Mouse (Mus musculus): ENCODE measurements around the gene Crtc1. TPM values are rescaled to one million over a fixed set of nuclear protein-coding genes. Genes with fewer than 3 reads are reported as not detected.

Gene Crtc1
- polyA plus RNA-seq, 1 experiment from 2014 or later: 15.4 TPM

GRCm38 (mm10) chr8:70371951-70372350, 67.4 kb downstream of the Crtc1 start:
- Histone ChIP-seq H3K4me1 (replicated peaks; ENCODE audit: control insufficient read depth, insufficient read depth, low read length) (peaks cover 32% of the 10 kb centered on the region), H3K9ac (ENCODE audit: low read length) (no peak overlapping the region), H3K4me3 (ENCODE audit: low read length) (no peak overlapping the region), H3K4me2 (ENCODE audit: low read depth, low read length) (no peak overlapping the region), H3K9me3 (ENCODE audit: control insufficient read depth, low read length) (peaks cover 3% of the 10 kb centered on the region; the same call in 1 of the 2 replicates), H3K36me3 (ENCODE audit: control insufficient read depth, insufficient read depth, low read length) (no peaks in the 10 kb centered on the region), H3K27me3 (ENCODE audit: control insufficient read depth, insufficient read depth, low read depth, low read length) (peaks cover 49% of the 10 kb centered on the region), H3K27ac (ENCODE audit: low read length) (no peak overlapping the region)
- ATAC-seq (ENCODE audit: low read depth): no peak
- WGBS: 16% methylated on average over 6 of the region's 6 CpGs

GRCm38 (mm10) chr8:70370476-70370875, 68.9 kb downstream of the Crtc1 start:
- Histone ChIP-seq H3K27me3 (ENCODE audit: control insufficient read depth, insufficient read depth, low read depth, low read length) (peaks cover 35% of the 10 kb centered on the region), H3K36me3 (ENCODE audit: control insufficient read depth, insufficient read depth, low read length) (no peaks in the 10 kb centered on the region), H3K4me3 (ENCODE audit: low read length) (no peak overlapping the region), H3K4me1 (replicated peaks; ENCODE audit: control insufficient read depth, insufficient read depth, low read length) (peaks cover 23% of the 10 kb centered on the region), H3K4me2 (ENCODE audit: low read depth, low read length) (no peak overlapping the region), H3K9me3 (ENCODE audit: control insufficient read depth, low read length) (peaks cover 3% of the 10 kb centered on the region; the same call in 1 of the 2 replicates), H3K9ac (ENCODE audit: low read length) (no peak overlapping the region), H3K27ac (ENCODE audit: low read length) (no peak overlapping the region)
- ATAC-seq (ENCODE audit: low read depth): no peak
- 78% methylated on average over 7 of the region's 7 CpGs for WGBS

GRCm38 (mm10) chr8:70366588-70366987, 72.8 kb downstream of the Crtc1 start:
- WGBS: 46% methylated on average over 5 of the region's 5 CpGs

GRCm38 (mm10) chr8:70364066-70364465, 75.3 kb downstream of the Crtc1 start:
- Histone ChIP-seq H3K4me2 (ENCODE audit: low read depth, low read length) (no peak overlapping the region), H3K27ac (ENCODE audit: low read length) (no peak overlapping the region), H3K36me3 (ENCODE audit: control insufficient read depth, insufficient read depth, low read length) (no peaks in the 10 kb centered on the region), H3K9ac (ENCODE audit: low read length) (no peak overlapping the region), H3K4me3 (ENCODE audit: low read length) (no peak overlapping the region), H3K9me3 (ENCODE audit: control insufficient read depth, low read length) (no peaks in the 10 kb centered on the region), H3K27me3 (ENCODE audit: control insufficient read depth, insufficient read depth, low read depth, low read length) (no peaks in the 10 kb centered on the region), H3K4me1 (replicated peaks; ENCODE audit: control insufficient read depth, insufficient read depth, low read length) (peaks cover 3% of the 10 kb centered on the region; the same call in 1 of the 2 replicates)
- 27% methylated on average over 5 of the region's 5 CpGs for WGBS
- 0 out of 2 replicates have a peak, but pooled peaks have one; percentile 19 for ATAC-seq (ENCODE audit: low read depth)

More at GRCm38 (mm10) chr8:70366588-70366987, 72.8 kb downstream of the Crtc1 start:
- Histone ChIP-seq H3K27ac (ENCODE audit: low read length) (no peak overlapping the region), H3K27me3 (ENCODE audit: control insufficient read depth, insufficient read depth, low read depth, low read length) (no peaks in the 10 kb centered on the region), H3K4me3 (ENCODE audit: low read length) (no peak overlapping the region), H3K4me2 (ENCODE audit: low read depth, low read length) (no peak overlapping the region), H3K36me3 (ENCODE audit: control insufficient read depth, insufficient read depth, low read length) (no peaks in the 10 kb centered on the region), H3K9ac (ENCODE audit: low read length) (no peak overlapping the region), H3K4me1 (replicated peaks; ENCODE audit: control insufficient read depth, insufficient read depth, low read length) (peaks cover 3% of the 10 kb centered on the region; the same call in 1 of the 2 replicates), H3K9me3 (ENCODE audit: control insufficient read depth, low read length) (no peaks in the 10 kb centered on the region)
- ATAC-seq (ENCODE audit: low read depth): peak; percentile 77

GRCm38 (mm10) chr8:70361484-70362032, 77.8 kb downstream of the Crtc1 start:
- H3K4me1 ChIP-seq (replicated peaks; ENCODE audit: control insufficient read depth, insufficient read depth, low read length): peaks cover 3% of the 10 kb centered on the region; the same call in 1 of the 2 replicates
- H3K36me3 ChIP-seq (ENCODE audit: control insufficient read depth, insufficient read depth, low read length): no peaks in the 10 kb centered on the region
- no peak overlapping the region for H3K4me2 ChIP-seq (ENCODE audit: low read depth, low read length)
- ATAC-seq (ENCODE audit: low read depth): no peak
- no peaks in the 10 kb centered on the region for H3K27me3 ChIP-seq (ENCODE audit: control insufficient read depth, insufficient read depth, low read depth, low read length)
- no peak overlapping the region for H3K4me3 ChIP-seq (ENCODE audit: low read length)
- H3K9ac ChIP-seq (ENCODE audit: low read length): no peak overlapping the region
- WGBS: 68% methylated on average over 10 of the region's 10 CpGs
- H3K27ac ChIP-seq (ENCODE audit: low read length): no peak overlapping the region
- no peaks in the 10 kb centered on the region for H3K9me3 ChIP-seq (ENCODE audit: control insufficient read depth, low read length)

GRCm38 (mm10) chr8:70360769-70361168, 78.6 kb downstream of the Crtc1 start:
- Histone ChIP-seq H3K9me3 (ENCODE audit: control insufficient read depth, low read length) (no peaks in the 10 kb centered on the region), H3K4me3 (ENCODE audit: low read length) (no peak overlapping the region), H3K4me2 (ENCODE audit: low read depth, low read length) (no peak overlapping the region), H3K9ac (ENCODE audit: low read length) (no peak overlapping the region), H3K27ac (ENCODE audit: low read length) (no peak overlapping the region), H3K4me1 (replicated peaks; ENCODE audit: control insufficient read depth, insufficient read depth, low read length) (peaks cover 3% of the 10 kb centered on the region; the same call in 1 of the 2 replicates), H3K36me3 (ENCODE audit: control insufficient read depth, insufficient read depth, low read length) (no peaks in the 10 kb centered on the region), H3K27me3 (ENCODE audit: control insufficient read depth, insufficient read depth, low read depth, low read length) (no peaks in the 10 kb centered on the region)
- 50% methylated on average over 4 of the region's 4 CpGs for WGBS
- peak; percentile 49 for ATAC-seq (ENCODE audit: low read depth)

GRCm38 (mm10) chr8:70359411-70359810, 80.0 kb downstream of the Crtc1 start:
- peak; percentile 13; the same call in 1 of the 2 replicates for ATAC-seq (ENCODE audit: low read depth)
- Histone ChIP-seq H3K4me1 (replicated peaks; ENCODE audit: control insufficient read depth, insufficient read depth, low read length) (peaks cover 4% of the 10 kb centered on the region; the same call in 1 of the 2 replicates), H3K27ac (ENCODE audit: low read length) (no peak overlapping the region), H3K27me3 (ENCODE audit: control insufficient read depth, insufficient read depth, low read depth, low read length) (no peaks in the 10 kb centered on the region), H3K4me2 (ENCODE audit: low read depth, low read length) (no peak overlapping the region), H3K36me3 (ENCODE audit: control insufficient read depth, insufficient read depth, low read length) (no peaks in the 10 kb centered on the region), H3K4me3 (ENCODE audit: low read length) (no peak overlapping the region), H3K9ac (ENCODE audit: low read length) (no peak overlapping the region), H3K9me3 (ENCODE audit: control insufficient read depth, low read length) (no peaks in the 10 kb centered on the region)
- 8% methylated on average over 3 of the region's 3 CpGs for WGBS

- 81% methylated on average over 1 of the region's 1 CpGs for WGBS
- Histone ChIP-seq H3K27me3 (ENCODE audit: control insufficient read depth, insufficient read depth, low read depth, low read length) (no peaks in the 10 kb centered on the region), H3K4me3 (ENCODE audit: low read length) (no peak overlapping the region), H3K36me3 (ENCODE audit: control insufficient read depth, insufficient read depth, low read length) (no peaks in the 10 kb centered on the region), H3K9me3 (ENCODE audit: control insufficient read depth, low read length) (no peaks in the 10 kb centered on the region), H3K9ac (ENCODE audit: low read length) (no peak overlapping the region), H3K4me2 (ENCODE audit: low read depth, low read length) (no peak overlapping the region), H3K4me1 (replicated peaks; ENCODE audit: control insufficient read depth, insufficient read depth, low read length) (peaks cover 20% of the 10 kb centered on the region), H3K27ac (ENCODE audit: low read length) (no peak overlapping the region)
- no peak for ATAC-seq (ENCODE audit: low read depth)
Measured at GRCm38 (mm10) chr8:70356111-70356510, 83.3 kb downstream of the Crtc1 start.

GRCm38 (mm10) chr8:70354004-70354403, 85.4 kb downstream of the Crtc1 start:
- H3K36me3 ChIP-seq (ENCODE audit: control insufficient read depth, insufficient read depth, low read length): no peaks in the 10 kb centered on the region

More at GRCm38 (mm10) chr8:70354004-70354403, 85.4 kb downstream of the Crtc1 start:
- Histone ChIP-seq H3K27ac (ENCODE audit: low read length) (peak overlapping the region; percentile 90), H3K4me2 (ENCODE audit: low read depth, low read length) (peak overlapping the region; percentile 86), H3K27me3 (ENCODE audit: control insufficient read depth, insufficient read depth, low read depth, low read length) (no peaks in the 10 kb centered on the region), H3K4me1 (replicated peaks; ENCODE audit: control insufficient read depth, insufficient read depth, low read length) (peaks cover 30% of the 10 kb centered on the region), H3K9ac (ENCODE audit: low read length) (peak overlapping the region; percentile 75), H3K9me3 (ENCODE audit: control insufficient read depth, low read length) (no peaks in the 10 kb centered on the region), H3K4me3 (ENCODE audit: low read length) (peak overlapping the region; percentile 99)
- no peak for ATAC-seq (ENCODE audit: low read depth)
- 53% methylated on average over 4 of the region's 4 CpGs for WGBS

Measured in lung, embryonic 16.5 days (tissue).